Mouse (Mus musculus): ENCODE data around the gene Snrnp70.

DNA sequence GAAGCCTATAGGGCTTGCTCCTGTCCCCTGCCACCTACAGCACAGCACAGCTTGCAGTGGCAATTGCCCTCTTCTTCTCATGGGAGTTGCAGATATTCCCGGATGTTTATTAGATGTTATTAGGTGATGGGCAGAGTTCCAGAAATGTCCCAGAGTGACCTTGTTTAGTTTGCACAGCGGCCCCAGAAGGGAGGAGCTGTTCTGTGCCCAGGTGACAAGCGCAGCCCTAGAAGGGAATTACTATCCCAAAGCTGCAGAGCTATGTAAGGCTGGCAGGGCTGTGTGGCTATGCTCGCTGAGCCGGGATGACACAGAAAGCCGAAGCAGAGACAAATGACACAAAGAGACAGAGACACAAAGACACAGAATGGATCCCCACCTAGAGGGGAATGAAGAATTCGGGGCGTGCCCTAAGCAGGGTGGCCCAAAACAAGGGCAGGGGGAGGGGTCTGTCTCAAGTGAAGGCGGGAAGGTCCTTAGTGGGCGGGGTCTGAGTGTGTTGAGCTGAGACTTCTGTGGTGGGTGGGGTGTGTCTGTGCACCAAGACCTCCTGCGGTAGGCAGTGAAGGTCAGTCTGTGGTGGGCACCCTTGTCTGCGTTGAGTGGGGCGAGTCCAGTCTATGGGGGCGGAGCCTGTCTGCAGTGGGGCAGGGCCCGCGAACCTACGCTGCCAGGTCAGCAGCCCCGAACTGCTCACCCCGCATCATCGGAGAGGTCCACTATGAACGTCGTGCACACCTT lies 62.7 kb downstream of the Snrnp70 start:
- TF ChIP-seq POLR2A (IDR thresholded peaks at IDR 0.05; ENCODE audit: extremely low read depth, insufficient read depth, low read length) (no peak), CTCF (IDR thresholded peaks at IDR 0.05; ENCODE audit: low read depth, low read length) (no peak)
